Mouse (Mus musculus) MEL (cell line): ENCODE measurements at regions not wholly inside any gene's neighbourhood (a gene's known extent, or its start where the extent isn't known, plus 50 kb on each side); places are given as distances from the start of the nearest gene placed in this dataset.

Source experiments
- ETS1 ChIP-seq: IDR thresholded peaks from 2 replicates; pipeline ENCODE4 v1.6.1; 2012; ENCODE audit warnings: low read depth, mild to moderate bottlenecking, inconsistent platforms, low read length, improper control_type of control experiment, moderate library complexity
- HCFC1 ChIP-seq: IDR thresholded peaks from 2 replicates; pipeline ENCODE4 v1.6.1; 2012; ENCODE audit warnings: low read depth, mild to moderate bottlenecking, inconsistent platforms, low read length, improper control_type of control experiment, moderate library complexity

GRCm38 (mm10) chr3:155513885-155514284 lies 420.7 kb downstream of the Lrriq3 start:
- TF ChIP-seq ETS1 (no peak), HCFC1 (no peak)
